Mouse (Mus musculus) common myeloid progenitor, adult 5-6 weeks (primary cell): Measurements from ENCODE around the gene Igfbp6. TPM values are rescaled to one million over a fixed set of nuclear protein-coding genes. Genes with fewer than 3 reads are reported as not detected.
"Not testable (repeated sequence)": the region's sequence is repeated elsewhere in the genome, so short reads cannot be mapped to it uniquely, and the experiment has no call there.

ENCODE experiments used
- ATAC-seq: replicated peaks from 2 replicates; pipeline ENCODE4 v1.8.0; 2016; ENCODE audit warnings: low read depth, mild to moderate bottlenecking, moderate TSS enrichment, inconsistent platforms; ENCODE audit not compliant: poor library complexity, severe bottlenecking
- total RNA-seq: library from RNA; stranded (forward); fragments of 200-1000, 187-1606 nt; gene quantifications from 2 replicates; pipeline ENCODE4 v1.2.3, GENCODE M21; 2017

Igfbp6 gene
- total RNA-seq, 1 experiment from 2014 or later, result not detected

DNA sequence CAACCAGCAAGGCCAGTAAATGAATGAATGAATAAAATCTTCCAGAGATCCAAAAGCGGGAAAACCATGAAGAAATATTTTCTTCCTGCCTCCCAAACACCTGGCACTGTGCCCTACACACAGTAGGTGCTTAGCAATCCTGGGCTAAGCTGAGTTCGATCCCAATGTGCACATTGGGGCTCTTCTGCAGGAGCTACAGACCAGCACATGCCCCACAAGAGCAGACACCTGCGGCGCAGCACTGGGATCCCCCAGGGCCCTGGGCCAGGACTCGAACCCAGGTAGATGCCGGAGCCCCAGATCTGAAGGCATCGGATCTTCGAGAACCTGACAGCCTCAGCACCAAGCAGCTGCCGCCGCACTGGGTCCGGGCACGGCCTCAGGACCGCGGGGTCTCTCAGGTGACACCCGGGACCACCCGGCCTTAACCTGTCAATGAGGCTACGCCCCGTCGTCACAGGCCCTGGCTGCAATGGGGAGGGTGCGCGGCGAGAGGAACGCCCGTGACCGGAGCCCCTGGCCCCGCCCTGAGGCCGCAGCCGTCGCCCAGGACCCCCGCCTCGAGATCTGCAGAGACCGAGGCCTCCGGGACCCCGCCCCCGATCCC, 8.5 kb upstream of the Igfbp6 start:
- no peak for ATAC-seq

DNA sequence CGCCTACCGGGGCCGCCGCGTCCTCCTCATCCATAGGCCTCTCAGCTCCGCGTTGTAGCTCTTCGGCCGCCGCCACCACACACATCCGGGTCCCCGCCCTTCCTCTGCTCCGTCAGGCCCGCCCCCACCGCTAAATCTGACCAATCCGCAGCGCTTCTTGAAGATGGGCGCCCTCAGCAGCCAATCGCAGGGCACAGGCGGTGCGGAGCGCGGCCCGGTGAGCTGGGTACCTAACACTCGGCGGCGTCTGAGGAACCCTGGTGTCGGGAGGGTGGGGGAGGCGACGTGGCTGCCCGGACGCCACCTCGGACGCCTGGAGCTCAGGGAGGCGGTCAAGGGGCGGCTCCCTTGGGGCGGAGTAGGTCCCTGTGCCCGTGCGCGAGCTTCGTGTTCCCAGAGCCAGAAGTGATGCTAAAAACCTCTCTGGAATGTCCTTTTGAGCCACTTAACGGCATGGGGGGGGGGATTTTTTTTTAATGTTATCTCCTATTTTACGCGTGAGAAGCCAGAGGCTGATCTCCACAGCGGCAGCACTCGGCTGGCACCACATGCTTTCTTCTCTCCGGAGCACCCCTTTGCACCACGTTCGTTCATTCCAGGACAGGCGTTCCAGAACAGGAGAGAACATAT, 7.9 kb upstream of the Igfbp6 start, which contains the start of gene Spryd3:
TSS of gene Spryd3 (minus strand) at position 106 of the 630 bp plus-strand sequence.
- ATAC-seq, result peak; percentile 99

DNA sequence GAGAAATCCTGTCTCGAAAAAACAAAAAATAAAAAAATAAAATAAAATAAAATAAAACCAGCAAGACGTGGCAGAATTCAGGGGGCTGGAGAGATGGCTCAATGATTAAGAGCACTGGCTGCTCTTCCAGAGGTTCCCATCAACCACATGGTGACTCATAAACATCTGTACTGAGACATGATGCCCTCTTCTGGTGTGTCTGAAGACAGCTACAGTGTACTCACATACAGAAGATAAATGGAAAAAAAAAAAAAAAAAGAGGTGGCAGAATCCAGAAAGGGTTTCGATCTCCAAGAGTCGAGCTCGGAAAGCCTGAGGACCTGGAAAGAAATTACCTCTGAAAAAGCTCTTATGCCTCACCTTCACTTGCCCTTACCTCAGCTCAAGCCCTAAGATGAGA, 3.0 kb upstream of the Igfbp6 start:
- ATAC-seq, result no peak

DNA sequence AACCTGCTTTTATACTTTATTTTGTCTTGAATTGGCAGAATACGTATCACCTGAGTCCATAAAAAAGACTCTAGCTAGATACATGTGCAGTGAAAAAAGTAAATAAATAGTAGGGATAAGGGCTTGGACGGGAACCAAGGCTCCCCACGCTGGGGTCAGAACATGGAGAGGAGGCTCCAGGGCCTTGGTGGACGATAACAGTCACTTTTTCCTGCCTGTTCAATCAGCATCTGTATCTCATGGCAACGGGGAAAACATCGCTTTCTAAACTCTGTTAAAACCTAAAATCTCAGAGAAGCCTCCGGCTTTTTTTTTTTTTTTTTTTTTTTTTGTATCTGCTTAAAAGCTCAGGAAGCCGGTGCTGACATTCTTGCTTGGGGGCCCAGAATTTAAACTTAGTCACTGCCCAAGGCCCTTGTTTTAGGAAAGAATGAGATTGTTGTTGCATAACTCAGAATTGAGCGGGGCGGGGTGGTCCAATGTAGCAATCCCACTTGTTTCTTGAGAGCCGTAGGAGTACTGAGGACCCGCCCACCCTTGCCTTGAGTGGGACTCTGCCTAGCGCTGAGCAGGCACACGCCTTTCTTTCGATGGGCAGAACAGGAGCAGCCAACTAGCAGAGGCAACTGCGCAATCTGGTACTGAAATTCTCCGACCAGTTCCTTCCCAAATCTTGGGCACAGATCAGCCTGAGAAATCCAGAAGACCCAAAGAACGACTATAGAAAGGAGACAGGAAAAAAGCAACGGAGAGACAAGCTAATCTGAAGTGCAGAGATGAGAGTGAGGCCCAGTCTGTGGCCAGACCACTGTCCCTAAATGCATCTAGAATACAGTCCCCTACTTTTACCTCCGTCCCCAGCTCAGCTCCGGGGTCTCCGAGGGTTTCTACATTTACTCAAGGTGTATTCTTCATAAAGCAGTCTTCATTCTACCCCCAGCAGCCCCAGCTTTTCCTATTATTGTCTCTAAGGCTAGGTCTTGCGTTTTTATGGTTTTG, 949 bp upstream of the Igfbp6 start:
- no peak for ATAC-seq

DNA sequence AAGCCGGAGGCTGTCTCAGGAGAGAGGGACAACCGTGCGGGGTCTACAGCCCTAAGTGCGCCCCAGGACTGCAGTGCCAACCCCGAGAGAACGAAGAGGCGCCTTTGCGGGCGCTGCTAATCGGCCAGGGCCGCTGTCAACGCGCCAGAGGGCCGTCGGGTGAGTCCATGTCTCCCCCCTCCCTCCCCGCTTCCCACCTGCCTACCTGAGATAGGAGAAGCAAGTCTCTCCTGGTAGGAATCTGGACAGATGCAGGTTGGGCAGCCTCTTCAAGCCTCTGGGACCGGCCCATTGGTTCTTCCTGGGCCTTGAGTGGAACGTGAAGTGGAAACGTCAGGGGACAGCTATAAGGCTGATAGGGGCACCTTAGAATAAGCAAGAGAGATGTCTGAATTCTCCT, 564 bp downstream of the Igfbp6 start:
- no peak for ATAC-seq

DNA sequence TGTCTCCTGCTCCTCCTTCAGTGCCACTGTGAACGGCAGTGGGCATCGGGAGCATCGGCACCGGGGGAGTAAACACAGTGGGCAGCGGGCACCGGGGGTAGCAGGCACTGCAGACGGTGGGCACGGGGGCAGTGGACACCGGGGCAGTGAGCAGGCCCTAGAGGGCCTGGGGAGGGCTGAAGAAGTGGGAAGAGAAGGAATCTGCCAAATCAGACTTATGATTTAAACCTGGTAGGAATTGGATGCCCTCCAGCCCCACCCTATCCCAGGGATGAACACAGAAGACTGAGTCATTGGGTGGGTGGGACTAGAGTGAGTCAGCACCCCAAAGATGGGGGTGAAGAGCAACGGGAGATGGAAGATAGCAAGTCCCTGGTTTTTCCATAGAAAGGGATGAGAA, 1.2 kb downstream of the Igfbp6 start:
- ATAC-seq, result no peak

DNA sequence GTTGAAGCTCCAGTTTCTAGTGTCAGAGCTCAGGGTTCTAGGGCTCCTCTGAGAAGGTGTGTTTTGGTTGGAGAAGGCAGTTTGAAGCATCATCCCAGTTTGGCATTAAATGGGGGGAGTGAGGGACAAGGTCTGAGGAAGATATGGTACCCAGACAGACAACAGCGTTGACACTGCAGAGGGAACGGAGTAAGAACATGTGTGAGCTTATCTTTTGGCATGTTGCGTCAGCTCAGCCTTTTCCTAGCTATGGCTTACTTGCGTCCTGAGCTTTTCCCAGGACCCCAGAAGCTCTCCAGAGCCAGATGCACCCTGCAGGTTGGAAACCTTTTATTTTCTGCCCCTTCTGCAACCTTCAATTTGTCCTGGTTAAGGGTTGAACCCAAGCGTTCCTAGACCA, 1.9 kb downstream of the Igfbp6 start:
- ATAC-seq, result no peak

DNA sequence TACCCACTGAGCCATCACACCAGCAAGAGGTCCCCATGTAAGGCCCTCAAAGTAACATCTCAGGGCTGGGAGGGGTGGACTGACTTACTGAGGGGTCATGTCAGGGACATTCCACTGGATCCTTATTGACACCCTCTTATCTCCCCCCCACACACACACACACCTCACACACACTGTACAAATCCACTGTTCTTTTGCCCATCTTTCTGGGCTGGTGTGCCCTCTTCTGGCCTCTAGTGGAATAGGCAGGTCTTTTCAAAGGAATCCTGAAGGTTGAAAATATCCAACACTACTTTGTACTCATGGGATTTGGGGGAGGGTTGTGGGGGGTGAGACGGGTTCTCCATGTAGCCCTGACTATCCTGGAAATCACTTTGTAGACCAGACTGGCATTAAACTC, 2.7 kb downstream of the Igfbp6 start:
- peak; percentile 36; the same call in 1 of the 2 replicates for ATAC-seq

DNA sequence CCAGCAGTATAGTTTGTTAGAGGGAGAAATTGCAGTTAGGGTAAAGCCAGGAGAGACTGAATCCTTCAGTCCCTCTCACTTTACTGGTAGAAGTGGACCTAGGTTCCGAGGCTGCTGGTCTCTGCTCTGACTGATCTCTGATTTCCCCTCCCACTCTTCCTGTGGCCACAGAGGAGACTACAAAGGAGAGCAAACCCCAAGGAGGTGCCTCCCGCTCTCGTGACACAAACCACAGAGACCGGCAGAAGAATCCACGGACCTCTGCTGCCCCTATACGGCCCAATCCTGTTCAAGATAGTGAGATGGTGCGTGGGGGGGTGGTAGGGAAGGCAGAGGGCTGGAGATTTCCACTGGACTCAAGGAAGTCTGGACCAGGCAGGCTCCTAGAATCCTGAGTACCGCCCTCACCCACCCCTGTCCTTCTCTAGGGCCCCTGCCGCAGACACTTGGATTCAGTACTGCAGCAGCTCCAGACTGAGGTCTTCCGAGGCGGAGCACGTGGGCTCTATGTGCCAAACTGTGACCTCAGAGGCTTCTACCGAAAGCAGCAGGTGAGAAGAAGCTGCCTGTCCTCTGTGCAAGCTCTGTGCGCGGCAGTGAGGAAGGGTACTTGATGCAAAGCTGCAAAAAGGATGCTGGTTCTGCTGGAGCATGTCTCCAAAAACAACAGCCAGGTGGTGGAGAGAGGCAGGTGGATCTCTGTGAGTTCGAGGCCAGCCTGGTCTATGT, 3.7 kb downstream of the Igfbp6 start:
- ATAC-seq, result 0 out of 2 replicates have a peak, but pooled peaks have one; percentile 13

DNA sequence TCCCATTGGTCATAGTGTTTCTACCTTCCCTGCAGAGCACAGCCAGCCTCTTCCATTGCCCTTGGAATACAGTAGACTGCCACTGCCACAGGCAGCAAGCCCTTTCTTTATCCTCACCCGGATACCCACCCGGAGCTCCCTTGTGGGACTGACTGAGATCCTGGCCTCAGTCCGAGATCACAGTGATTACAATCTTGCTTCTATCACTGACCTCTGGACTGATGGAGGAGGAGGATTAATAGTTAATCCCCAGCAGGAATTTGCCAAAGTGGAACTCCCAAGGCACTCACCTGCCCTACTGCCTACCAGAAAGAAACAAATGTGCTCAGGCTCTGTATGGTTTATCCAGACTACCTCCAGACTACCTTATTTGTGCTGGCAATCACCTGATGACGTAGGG, 5.4 kb downstream of the Igfbp6 start:
- ATAC-seq, result no peak

DNA sequence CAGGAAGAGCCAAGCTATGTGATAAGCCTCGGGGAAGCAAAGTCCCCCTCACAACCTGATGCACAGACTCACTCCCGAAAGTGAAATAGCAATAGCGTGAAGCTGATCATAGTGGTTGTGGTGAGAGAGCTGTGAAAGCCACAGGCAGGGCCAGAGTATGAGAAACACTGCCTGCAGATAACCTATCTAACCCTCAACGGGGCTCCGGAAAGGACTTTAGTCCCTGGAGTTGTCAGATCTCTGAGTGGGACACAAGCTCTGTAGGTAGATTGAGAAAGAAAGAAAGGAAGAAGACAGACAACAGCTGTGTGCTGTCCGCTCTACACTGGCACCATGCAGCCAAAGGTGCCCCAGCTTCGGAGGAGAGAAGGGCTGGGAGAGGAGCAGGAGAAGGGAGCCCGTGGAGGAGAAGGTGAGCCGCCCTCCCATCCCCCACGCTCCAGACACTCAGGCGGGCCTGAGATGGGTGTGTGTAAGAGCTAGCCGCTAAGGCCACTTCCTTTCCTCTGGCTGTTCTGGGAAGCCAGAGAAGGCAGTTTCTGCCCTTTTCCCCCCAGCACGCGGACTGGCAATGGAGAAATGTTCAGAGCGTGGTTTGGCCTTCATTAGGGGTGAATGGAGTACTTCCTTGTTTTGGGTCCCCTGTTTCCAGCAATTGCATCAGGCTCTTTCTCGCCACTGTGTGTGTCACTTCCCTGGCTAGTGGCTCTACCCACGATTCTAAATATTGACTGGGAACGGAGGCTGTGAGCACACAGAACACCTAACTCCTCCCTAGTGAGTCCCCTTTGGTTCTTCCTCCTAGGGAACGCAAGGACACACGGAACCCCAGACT, 6.4 kb downstream of the Igfbp6 start, which contains the start of gene Soat2:
TSS of gene Soat2 (plus strand) at position 226 of the 835 bp plus-strand sequence.
- peak; percentile 67 for ATAC-seq

DNA sequence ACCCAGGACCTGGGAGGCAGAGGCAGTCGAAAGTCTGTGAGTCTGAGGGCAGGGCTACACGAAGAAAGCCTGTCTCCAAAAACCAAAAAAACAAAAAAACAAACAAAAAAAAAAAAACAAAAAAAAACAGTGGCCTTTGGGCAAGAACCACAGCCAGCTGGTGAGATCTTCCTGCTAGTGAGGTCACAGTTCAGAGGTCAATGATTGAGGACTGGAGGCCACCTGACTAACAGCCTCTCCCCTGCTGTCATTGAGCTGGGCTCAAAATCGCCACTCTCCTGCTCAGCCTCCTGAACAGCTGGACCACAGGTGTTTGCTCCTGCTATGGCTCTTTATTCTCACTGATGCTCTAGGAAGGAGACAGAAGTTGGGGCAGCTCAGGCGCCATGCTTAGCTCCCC, 8.5 kb downstream of the Igfbp6 start:
- no peak for ATAC-seq

DNA sequence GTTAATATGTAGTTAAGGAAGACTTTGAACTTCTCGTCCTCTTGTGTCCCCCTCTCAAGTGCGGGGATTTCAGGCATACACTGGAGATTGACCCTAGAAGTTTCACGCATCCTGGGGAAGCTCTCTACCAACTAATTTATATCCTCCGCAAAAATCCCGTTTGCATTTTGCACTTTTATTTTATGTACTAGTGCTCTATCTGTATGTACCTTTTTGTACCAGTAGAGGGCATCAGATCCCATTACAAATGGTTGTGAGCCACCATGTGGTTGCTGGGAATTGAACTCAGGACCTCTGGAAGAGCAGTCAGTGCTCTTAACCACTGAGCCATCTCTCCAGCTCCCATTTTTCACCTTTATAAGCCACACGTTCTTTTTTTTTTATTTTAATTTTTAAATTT, 10.8 kb downstream of the Igfbp6 start:
- ATAC-seq, result not testable (repeated sequence)

DNA sequence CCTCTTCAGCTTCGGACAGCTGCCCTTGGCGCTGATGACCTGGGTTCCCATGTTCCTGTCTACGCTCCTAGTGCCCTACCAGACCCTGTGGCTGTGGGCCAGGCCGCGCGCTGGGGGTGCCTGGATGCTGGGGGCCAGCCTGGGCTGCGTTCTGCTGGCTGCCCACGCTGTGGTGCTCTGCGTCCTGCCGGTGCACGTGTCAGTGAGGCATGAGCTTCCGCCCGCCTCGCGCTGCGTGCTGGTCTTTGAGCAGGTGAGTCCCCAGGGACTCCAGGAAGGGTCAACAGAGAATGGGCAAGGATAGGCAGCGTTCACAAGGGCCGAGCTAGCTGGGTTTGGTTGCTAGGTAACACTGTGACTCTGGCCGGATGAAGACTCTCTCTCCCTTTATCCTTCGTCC, 12.7 kb downstream of the Igfbp6 start:
- no peak for ATAC-seq

DNA sequence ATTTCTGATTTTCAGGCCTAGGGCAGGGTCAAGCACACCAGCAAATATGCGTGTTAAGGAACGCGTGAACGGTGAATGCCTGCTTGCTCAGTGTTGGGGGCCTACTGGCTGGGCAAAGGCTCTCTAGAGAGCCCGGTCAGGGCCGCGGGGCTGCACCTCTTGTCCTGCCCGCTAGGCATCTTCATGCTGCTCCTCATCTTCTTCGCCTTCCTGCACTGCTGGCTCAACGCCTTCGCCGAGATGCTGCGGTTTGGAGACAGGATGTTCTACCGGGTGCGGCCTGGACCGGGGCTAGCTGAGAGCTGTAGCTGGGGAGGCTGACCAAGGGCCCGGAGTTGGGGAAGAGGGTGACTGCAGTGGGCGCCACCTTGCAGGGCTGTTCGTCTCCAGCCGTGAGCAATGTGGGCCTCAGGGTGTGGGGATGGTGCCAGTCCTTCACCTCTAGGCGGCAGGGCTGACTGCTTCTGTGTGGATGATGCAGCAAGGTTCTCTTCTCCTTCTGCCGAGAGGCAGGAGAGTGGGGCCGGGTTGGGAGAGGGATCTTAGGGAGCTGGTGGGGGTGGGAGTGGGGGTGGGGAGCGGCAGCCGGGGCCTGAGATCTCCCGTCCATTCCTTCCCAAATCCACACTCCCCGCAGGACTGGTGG, 16.4 kb downstream of the Igfbp6 start:
- peak; percentile 36; the same call in 1 of the 2 replicates for ATAC-seq

DNA sequence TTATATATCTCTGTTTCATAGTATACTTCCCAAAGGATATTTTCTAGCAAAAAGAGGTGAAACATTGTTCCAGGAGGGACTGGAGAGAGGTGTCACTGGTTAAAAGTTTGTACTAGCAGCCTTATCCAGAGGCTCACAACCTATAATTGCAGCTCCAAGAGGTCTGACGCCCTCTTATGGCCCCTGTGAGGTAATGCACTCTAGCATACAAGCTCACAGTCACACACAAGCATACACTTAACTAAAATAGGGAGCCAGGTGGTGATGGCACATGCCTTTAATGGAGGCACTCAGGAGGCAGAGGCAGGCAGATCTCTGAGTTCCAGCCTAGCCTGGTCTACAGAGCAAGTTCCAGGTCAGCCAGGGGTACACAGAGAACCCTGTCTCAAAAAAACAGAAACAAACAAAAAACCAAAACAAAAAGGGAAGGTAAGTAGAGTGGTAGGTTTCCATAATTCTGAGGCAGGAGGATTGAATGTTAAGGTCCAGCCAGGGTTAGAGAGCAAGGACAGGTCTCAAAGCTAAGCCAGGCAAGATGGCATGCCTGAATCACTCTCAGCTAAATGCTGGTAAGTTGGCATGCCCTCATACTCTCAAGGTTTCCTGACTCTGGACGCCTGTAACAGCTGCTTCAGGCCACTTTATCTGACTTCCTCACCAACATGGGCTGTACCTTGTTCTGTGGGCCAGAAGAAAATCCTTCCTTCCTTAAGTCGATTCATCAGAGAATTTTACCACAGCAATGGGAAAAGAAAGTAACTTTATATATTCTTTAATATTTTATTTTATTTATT, 19.9 kb downstream of the Igfbp6 start:
- no peak for ATAC-seq

DNA sequence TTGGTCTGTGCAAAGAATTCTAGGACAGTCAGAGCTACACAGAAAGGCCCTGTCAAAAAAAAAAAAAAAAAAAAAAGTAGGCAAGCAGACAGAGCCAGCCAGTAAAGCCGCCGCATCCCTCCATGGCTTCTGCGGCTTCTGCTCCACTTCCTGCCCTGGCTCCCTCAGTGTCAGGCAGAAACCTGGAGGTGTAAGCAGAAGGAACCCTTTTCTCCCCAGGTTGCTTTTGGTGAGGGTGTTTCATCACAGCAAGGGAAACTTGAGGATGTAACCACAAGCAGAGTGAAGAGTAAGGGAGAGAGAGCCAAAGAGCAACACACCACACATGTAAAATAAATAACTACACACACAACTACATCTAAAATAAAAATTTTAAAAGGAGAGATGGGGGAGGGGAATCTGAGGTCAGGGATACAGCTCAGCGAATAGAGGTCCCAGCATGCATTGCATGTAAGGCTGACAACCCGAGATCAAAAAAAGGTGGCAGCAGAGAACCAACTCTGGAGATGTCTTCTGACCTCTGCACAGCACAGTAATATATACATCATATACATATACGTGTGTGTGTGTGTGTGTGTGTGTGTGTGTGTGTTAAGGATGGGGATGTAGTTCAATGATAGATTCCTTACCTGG, 21.4 kb downstream of the Igfbp6 start:
- peak; percentile 73 for ATAC-seq
